Mouse (Mus musculus) spleen, adult 18-20 months (tissue): ENCODE data around the gene Prkag1.
"Not testable (repeated sequence)": the region's sequence is repeated elsewhere in the genome, so short reads cannot be mapped to it uniquely, and the experiment has no call there.

ENCODE experiments used
- DNase-seq, 2 experiments: peaks; one replicate each; pipeline ENCODE4 v3.0.0; 2022; ENCODE audit warnings: mixed read lengths in 2 of 2

Prkag1 gene

GRCm38 (mm10) chr15:98820937-98821336 is 10.4 kb downstream of the Prkag1 start:
- DNase-seq, result no peak

GRCm38 (mm10) chr15:98818171-98818570 is 13.2 kb downstream of the Prkag1 start:
- DNase-seq, result no peak

DNA sequence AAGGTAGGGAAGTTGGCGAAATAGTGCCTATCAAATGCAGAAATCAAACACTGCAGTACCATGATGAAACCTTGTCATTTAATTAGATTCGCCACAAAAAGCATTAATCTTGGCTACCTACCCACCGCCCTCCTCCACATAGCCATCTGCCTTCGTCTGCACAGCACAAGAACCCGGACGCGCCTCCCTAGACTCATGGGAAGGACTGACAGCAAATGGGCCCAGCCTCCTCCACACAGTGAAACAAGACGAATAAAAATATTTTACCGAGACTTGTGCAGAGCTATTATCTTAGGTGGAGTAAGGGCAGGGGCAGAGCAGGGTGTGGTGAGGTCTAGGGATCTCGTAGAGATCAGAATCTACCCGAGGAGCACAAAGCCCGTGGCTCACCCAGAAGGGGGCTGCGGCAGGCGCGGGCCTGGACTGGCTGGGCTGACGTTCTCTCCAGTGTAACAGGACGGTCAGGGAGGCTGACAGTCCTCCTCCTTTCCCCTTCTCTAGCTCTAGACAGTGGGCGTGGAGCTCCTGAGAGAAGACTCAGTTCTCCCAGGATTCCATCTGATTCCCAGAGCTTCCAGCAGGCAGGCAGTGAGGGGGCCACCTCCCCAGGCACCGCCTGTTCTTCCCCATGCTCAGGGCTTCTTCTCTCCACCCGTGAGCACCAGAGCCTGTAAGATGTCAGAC is 18.4 kb downstream of the Prkag1 start:
- DNase-seq, result no peak

DNA sequence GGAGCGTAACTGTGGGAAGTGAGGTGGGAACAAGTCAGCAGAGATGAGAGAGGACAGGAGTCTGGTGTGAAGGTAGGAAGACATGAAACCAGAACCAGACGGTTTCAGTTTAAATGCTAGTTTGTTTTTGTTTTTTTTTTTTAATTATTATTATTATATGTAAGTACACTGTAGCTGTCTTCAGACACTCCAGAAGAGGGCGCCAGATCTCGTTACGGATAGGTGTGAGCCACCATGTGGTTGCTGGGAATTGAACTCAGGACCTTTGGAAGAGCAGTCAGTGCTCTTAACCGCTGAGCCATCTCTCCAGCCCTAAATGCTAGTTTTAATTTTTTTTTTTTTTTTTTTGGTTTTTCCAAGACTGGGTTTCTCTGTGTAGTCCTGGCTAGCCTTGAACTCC is 21.1 kb downstream of the Prkag1 start:
- DNase-seq, result not testable (repeated sequence)

DNA sequence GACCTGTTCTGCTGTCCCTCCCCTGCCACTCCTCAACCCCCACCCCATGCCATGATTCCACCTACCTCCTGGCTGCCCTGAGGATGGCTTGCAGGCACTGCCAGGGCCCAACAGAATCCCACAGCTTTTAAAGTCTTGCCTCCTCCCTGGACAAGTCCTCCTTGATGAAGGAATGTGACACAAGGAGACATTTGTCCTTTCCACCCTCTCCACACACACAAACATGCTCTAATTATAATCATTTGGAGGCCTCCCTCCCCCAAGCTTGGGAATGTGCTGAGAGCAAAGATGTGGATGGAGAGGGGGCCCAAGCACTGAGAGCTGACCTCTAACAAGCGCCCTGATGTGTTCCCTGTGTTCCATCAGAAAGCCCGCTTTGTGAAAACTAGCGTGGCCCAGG is 21.9 kb downstream of the Prkag1 start, which contains the start of gene Ddn:
Gene Ddn (minus strand): TSS at position 101 of the 400 bp plus-strand sequence.
- DNase-seq, result no peak

DNA sequence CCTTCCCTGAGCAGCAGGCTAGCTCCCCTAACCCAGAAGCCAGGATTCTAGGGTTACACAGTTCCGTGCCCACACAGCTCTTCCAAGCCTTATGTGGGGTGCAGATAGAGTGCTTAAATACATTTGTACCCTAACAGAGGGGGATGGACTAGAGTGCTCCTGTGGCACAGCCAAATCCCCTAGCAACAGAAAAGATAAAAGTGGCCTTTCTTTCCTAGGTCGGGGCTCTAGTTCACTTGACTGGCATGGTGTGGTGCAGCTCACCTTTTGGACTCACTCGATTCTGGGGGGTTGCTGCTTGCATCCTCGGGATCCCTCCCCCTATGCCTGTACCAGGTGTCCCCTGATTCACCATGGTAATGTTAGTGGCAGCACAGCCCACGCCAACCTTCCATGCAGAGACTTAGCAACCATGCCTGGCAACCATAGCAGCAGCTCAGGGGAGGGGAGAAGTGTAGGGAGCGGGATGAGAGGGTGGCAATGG is 22.6 kb downstream of the Prkag1 start:
- DNase-seq, result no peak

GRCm38 (mm10) chr15:98807895-98808650 is 23.2 kb downstream of the Prkag1 start:
- peak in 1 of 2 experiments; percentile 34 for DNase-seq

- DNase-seq, result no peak
These were observed 24.2 kb downstream of the Prkag1 start for GRCm38 (mm10) chr15:98806809-98807770.

DNA sequence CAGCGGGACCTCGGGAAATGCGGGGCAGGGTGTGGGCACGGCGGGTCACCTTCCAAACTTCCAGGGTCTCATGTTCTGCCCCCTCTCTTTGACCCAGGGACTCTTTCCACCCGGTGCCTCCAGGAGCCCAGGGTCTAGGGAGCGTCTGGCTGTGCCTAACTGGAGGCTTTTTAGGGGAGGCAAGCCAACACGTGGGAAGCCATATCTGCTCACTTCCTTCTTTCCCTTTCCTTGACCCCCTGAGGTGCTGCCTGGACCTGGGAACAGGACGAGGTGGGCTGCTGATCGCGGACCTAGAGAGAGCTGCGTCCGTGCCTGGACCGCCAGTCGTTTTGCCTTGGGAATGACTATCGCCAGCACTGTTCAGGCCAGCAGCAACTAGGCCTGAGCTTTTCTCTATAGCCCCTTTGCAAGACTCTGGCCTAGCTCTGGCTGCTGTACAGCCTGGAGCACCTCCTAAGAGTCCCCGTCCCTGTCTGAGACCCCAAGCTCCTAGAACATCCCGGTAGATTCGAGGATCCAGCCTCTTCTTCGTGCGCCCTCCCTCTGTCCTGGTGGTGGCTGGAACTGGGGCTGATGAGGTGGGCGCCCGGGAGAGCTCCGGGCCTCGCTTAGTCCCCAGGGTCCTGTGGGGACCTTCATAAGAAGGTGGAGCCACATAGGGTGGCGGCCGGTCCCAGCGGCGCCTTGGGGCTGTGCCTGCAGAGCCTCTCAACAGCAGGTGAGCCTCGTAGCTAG is 25.1 kb downstream of the Prkag1 start:
- no peak for DNase-seq

GRCm38 (mm10) chr15:98805324-98806040 is 25.8 kb downstream of the Prkag1 start:
- peak in 1 of 2 experiments; percentile 50 for DNase-seq

GRCm38 (mm10) chr15:98804054-98804453 is 27.3 kb downstream of the Prkag1 start:
- peak; percentile 40 to 81 for DNase-seq

GRCm38 (mm10) chr15:98802926-98803325 is 28.4 kb downstream of the Prkag1 start:
- DNase-seq, result no peak

GRCm38 (mm10) chr15:98799396-98799795 is 31.9 kb downstream of the Prkag1 start:
- peak in 1 of 2 experiments; percentile 79 for DNase-seq

GRCm38 (mm10) chr15:98798903-98799302 is 32.4 kb downstream of the Prkag1 start:
- DNase-seq, result no peak

DNA sequence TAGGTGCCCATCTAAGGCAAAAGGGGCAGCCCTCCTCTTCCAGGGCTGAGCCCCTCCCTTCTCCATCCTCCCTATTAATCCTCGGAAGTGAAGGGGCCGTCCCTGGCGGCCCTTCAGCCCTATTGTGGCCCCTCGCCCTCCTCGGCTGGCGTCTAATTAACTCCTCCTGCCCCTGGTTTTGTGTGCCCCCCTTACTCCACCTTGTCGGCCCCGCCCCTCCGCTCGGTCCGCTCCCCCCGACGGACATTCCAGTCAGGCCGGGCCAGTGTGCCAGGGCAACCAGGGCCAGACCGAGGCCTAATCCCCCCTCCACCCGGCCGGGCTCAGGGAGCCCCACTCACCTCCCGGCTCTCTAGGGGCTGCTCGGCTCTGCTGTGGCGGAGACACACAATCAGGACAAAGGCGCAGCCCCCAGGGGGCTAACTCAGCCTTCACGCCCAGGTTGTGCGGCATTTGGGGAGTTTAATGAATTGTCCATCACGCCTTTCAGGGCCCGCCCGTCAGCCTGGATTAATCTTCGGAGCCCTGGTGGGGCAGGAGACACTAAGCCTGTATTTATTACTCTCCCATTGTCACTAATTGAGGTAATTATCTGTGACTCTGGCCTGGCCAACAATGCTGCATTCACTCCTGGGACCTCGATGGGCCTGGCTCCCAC is 33.4 kb downstream of the Prkag1 start:
- DNase-seq, result no peak

GRCm38 (mm10) chr15:98796803-98797595 is 34.3 kb downstream of the Prkag1 start:
- DNase-seq, result no peak

DNA sequence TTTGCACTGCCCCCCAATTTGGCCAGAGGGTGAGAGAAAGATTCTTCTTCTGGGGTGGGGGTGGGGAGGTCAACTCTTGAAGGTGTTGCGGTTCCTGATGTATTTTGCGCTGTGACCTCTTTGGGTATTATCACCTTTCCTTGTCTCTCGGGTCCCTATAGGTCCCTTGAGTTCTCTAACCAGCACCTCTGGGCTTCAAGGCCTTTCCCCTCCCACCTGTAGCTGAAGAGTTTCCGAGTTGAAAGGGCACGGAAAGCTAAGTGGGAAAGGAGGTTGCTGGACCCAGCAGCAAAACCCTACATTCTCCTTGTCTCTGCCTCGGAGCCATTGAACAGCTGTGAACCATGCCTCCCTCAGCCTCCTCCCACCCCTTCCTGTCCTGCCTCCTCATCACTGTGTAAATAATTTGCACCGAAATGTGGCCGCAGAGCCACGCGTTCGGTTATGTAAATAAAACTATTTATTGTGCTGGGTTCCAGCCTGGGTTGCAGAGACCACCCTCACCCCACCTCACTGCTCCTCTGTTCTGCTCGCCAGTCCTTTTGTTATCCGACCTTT is 38.1 kb downstream of the Prkag1 start:
- DNase-seq, result no peak

DNA sequence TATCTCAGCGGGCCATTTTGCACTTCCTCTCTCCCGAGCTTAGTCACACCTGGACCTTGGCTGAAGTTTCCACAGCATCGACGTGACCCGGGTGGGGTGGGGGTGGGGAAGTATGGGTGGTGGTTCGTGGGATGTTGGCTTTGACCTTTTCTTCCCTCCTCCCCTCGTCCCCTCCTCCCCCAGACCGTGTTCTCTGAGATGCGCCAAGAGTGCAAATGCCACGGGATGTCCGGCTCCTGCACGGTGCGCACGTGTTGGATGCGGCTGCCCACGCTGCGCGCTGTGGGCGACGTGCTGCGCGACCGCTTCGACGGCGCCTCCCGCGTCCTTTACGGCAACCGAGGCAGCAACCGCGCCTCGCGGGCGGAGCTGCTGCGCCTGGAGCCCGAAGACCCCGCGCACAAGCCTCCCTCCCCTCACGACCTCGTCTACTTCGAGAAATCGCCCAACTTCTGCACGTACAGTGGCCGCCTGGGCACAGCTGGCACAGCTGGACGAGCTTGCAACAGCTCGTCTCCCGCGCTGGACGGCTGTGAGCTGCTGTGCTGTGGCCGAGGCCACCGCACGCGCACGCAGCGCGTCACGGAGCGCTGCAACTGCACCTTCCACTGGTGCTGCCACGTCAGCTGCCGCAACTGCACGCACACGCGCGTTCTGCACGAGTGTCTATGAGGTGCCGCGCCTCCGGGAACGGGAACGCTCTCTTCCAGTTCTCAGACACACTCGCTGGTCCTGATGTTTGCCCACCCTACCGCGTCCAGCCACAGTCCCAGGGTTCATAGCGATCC is 38.9 kb downstream of the Prkag1 start:
- no peak for DNase-seq

GRCm38 (mm10) chr15:98791771-98792170 is 39.5 kb downstream of the Prkag1 start:
- no peak for DNase-seq
